Mouse (Mus musculus) lung, postnatal 4 days (tissue): ENCODE measurements around the gene 4930451I11Rik.

Experiments
- DNase-seq, 2 experiments: peaks; one replicate each; pipeline ENCODE4 v3.0.0; 2021

The 4930451I11Rik gene

DNA sequence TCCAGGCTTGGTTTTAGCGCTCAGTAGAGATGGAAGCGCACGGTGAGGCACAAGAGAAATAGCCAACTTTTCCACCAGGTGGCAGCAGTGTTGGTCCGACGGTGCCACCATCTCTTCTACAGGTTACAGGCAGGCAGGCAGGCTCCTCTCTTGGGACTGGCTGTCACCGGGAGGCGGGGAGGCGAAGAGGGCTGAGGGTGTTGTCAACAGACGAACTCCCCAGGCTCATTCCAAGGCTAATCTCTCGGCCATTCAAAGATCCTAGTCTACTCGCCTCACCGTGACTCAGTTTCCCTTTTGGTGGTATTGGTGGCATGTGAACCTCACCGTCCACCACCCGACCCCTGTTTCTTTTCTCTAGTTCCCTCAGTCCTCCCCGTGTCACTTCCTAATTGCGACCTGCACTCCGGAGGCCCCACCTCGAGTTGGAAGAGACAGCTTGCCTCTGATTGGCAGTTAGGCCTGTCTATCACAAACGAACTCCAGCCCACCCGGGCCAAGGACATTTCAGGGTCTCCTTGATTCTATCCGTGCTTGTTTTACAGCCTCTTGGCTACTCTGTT lies 678 bp upstream of the 4930451I11Rik start:
- peak; percentile 78 to 86 for DNase-seq

- DNase-seq, result no peak
These were observed 5.5 kb downstream of the 4930451I11Rik start for GRCm38 (mm10) chr7:126825952-126826351.

GRCm38 (mm10) chr7:126825403-126825802 lies 6.0 kb downstream of the 4930451I11Rik start:
- DNase-seq, result no peak

DNA sequence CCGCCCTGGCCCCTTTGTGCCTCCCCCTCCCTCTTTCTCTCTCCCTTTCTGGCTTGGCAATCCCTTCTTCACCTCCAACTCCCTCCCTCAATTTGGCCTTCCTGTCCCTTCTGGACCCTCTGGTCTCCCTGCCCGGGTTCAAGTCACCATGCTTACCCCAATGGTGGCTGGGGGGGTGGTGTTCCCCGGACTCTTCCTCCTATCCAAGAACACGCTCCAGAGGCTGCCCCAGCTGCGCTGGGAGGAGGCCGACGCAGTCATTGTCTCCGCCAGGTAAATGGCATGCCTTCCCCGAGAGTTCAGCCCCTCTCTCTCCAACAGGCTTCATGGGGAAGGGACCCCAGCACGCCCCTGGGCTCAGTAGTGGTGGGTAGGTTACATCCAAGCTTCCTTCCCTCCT lies 7.5 kb downstream of the 4930451I11Rik start:
- no peak for DNase-seq

DNA sequence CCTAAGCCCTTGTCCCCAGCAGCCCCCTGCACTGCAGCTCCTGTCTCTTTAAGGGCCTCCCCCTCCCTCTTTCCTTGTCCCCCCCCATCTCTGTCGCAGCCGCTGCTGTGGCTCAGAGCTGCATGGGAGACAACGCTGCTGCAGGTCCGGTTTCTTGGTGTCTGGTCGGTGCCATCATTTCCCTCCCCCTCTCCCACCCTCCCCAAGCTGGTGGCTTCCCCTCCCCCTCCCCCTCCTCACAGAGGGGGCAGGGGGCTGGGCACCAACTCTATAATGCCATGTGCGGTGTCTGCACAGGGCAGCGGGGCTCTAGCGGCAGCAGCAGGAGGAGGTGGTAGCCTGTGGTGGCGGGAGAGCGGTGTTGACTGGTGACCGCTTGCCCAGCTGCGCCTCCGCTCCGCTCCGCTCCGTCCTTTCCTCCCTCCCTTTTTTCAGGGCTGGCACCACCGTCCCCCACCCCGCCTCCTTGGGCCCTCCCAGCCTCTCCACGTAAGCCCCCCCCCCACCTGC lies 8.2 kb downstream of the 4930451I11Rik start:
- no peak for DNase-seq

GRCm38 (mm10) chr7:126822741-126823140 lies 8.7 kb downstream of the 4930451I11Rik start:
- no peak for DNase-seq

DNA sequence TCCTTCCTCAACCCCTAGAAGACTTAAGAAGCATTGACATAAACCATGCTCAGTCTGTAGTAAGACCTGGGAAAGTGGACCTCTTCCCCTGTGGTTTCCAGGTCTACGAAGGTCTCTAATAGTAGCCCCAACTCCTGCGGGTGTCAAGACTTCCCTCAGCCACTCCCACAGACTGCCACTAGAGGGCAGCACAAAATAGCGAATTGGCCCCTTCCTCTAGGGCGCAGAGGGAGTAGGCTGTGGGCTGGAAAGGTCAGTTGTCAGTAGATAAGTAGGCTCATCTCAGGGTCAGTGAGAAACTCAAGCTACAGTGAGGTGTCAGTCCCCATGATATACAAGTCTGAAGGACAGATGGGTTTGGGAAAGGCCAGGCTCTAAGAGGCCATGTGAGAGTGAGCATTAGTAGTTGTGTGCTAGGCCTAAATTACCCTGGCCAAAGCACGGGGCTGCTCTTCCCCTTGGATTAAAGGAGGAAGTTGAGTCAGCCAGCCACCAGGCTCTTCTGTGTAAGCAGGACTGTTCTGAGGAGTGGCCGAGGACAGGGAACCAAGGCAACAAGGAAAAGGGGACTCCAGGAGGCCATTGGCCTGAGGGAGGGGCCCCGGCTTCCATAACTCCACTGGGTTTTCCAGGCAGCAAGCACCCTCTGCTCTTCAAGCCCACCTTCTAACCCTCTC lies 9.5 kb downstream of the 4930451I11Rik start:
- DNase-seq, result peak; percentile 66 to 87

DNA sequence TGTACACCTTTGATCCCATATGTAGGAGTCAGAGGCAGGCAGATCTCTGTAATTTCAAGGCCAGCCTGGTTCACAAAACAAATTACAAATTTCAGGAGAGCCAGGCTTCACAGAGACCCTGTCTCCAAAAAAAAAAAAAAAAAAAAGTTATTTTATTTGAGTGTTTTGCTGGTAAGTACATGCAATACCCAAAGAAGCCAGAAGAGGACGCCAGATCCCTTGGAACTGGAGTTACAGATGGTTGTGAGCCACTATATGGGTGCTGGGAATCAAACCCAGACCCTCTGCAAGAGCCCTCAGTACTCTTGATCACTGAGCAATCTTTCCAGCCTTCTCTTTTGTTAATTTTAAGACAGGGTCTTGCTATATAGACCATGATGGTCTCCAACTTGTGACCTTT lies 12.6 kb downstream of the 4930451I11Rik start:
- no peak for DNase-seq

GRCm38 (mm10) chr7:126817595-126817994 lies 13.8 kb downstream of the 4930451I11Rik start:
- no peak for DNase-seq

GRCm38 (mm10) chr7:126816494-126816893 lies 14.9 kb downstream of the 4930451I11Rik start:
- DNase-seq, result no peak

GRCm38 (mm10) chr7:126815726-126816222 lies 15.7 kb downstream of the 4930451I11Rik start:
- DNase-seq, result no peak

GRCm38 (mm10) chr7:126809723-126810369 lies 21.6 kb downstream of the 4930451I11Rik start:
- DNase-seq, result no peak

DNA sequence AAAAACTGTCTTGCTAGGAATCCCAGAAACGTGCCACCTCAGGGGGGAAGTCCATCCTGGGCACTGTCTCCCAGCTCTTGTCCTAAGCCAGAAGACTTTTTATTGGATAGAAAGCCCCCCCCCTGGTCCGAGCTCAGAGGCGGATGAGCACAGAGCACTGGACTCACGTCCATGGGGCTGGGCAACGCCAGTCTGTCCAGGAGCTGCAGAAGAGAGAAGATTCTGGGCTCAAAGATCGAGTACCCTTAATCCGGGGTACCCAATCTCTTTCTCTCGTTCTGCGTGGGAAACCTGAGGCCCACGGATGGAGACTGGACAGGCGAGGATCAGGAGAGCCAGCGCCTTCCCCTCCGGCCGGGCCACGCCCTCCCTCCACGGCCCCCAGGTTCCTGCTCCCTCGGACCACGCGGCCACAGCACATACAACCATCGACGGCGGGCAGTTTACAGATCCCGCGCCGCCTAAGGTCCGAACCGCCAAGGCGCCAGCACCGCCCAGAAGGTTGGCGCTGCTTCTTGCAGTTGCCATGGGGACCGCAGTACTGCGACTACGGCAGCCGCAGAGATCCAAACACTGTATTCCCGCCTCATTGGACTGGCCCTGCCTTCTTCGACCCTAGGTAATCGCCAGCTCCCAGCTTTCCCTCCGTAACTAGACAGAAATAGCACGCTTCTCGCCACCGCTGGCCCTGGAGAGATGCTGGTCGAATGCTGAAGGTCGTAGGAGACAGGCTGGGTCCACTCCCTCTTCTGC lies 22.6 kb downstream of the 4930451I11Rik start:
- DNase-seq, result peak; percentile 87 to 92

- no peak for DNase-seq
These were observed 24.0 kb downstream of the 4930451I11Rik start for GRCm38 (mm10) chr7:126807405-126807804.

DNA sequence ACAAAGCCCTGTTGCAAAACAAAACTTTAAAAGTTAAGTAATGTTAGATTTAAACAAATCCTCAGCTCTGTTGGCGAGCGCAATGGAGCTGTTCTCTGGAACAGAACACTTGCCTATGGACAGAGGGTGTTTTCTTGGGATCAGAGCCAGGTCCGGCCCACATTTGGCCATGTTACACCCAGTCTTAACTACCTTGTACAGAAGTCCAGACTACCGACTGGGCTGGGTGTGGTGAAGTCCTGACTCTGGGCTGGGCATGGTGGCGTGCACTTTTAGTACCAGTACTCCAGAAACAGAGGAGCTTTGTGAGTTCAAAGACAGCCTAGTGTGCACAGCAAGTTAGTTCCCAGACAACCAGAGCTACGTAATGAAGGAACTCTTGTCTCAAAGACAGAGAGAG lies 24.5 kb downstream of the 4930451I11Rik start:
- peak; percentile 53 to 75 for DNase-seq

DNA sequence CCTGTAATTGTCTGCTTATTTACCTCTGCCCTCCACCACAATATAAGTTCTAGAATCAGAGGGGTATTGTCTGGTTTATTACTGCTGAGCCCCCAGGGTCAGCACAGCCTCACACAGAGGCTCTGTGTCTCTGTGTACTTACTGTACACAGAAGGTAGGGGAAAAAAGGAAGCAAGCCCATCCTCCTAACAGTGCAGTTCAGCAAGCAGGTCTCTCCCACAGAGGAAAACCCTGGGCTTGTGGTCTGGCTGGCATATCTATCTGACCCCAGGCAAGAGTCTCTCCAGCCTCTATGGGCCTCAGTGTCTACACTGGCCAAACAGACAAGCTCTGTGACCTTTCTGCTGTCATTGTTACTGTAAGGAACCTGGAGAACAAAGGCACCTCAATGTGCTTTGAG lies 27.7 kb downstream of the 4930451I11Rik start:
- DNase-seq, result no peak

- no peak for DNase-seq
These were observed 28.3 kb downstream of the 4930451I11Rik start for GRCm38 (mm10) chr7:126803181-126803580.

DNA sequence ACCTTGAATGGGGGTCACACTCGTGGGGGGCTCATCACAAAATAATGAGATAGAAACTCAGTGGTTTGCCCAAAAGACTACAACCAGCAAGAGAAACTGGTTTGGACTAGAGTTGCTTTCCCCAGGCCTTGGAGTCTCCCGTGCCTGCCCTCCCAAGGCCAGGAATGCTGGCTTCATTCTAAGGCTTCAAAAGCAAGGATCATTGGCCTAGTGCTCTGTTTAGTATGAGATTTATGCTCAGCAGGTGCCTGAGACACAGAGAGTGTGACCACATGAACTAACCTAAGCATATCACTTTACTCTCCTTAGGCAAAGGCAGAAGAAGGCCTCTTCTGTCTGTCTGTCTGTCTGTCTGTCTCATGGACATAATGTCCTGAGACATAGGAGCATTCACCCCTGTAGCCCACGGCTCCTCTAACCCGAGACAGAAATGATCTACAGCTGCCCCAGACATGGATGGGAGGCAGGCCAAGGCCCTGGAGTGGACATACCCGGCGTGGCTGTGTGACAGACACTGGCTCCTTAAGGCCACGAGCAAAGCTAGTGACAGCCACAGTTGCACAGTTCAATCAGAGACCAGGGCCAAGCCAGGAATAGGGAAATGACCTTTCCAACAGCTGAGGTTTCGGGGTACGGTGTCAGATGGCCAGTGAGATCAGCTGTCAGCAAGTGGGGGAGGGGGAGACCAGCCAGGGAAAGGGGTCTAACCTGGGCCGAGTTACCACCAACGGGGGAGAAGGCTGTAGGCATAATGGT lies 29.1 kb downstream of the 4930451I11Rik start:
- DNase-seq, result no peak

DNA sequence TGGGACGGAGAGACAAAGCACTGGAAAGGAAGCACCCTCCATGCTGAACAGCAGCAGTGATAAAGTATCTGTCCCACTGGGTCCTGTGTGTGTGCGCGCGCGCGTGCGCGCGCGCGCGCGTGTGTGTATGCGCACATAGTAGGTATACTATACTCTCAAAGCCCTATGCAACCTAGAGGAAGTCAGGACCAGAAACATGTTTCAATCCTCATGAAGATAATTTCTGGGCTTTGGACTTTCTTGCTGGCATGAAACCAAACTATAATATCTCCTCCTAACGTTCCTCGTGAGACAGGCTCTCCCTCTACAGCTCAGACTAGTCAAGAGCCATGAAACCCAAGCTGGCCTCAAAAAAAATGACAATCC lies 30.4 kb downstream of the 4930451I11Rik start:
- no peak for DNase-seq

GRCm38 (mm10) chr7:126800269-126801056 lies 31.0 kb downstream of the 4930451I11Rik start:
- DNase-seq, result no peak

DNA sequence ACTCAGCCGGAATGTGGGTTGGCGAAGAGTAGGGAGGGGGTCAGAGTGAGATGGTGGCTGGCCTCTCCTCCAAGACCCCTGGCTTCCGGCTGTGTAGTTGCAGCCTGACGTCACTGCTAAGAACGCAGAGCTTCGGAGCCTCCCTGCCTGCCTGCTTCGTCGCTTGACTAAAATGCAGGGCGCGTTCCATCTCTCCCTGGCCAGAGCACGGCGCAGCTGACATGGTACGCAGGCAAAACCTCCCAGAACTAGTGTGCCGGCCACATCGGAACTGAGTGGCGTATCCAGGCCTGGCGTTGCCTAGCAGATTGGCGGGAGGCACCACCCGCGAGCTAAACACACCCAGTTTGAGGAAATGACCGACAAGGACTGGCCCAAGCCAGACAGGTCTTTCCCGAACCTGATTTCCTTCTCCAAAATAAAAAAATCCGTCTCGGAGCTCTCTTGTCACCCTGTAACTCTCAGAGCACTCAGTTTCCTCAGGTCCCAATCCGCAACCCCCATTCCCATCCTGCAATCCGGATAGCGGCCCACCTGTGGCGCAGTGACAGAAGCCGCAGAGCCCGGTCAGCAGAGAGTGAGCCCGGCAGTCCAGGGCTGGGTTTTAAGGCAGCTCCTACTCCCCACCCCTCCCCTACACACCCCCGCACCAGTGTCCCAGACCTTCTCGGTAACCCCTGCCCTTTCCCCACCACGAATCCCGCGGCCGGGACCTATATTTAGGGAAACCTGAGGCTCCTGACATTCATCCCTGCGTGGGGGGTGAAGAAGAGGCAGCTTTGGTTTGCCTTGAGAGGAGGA lies 31.8 kb downstream of the 4930451I11Rik start:
- DNase-seq, result no peak
